Mouse (Mus musculus) WW6 (cell line): ENCODE measurements around the gene Gfod1.

Source experiments
- DNase-seq: peaks from one replicate; pipeline ENCODE4 v3.0.0-alpha.2; 2013; ENCODE audit warnings: low read depth, low spot score

The Gfod1 gene

DNA sequence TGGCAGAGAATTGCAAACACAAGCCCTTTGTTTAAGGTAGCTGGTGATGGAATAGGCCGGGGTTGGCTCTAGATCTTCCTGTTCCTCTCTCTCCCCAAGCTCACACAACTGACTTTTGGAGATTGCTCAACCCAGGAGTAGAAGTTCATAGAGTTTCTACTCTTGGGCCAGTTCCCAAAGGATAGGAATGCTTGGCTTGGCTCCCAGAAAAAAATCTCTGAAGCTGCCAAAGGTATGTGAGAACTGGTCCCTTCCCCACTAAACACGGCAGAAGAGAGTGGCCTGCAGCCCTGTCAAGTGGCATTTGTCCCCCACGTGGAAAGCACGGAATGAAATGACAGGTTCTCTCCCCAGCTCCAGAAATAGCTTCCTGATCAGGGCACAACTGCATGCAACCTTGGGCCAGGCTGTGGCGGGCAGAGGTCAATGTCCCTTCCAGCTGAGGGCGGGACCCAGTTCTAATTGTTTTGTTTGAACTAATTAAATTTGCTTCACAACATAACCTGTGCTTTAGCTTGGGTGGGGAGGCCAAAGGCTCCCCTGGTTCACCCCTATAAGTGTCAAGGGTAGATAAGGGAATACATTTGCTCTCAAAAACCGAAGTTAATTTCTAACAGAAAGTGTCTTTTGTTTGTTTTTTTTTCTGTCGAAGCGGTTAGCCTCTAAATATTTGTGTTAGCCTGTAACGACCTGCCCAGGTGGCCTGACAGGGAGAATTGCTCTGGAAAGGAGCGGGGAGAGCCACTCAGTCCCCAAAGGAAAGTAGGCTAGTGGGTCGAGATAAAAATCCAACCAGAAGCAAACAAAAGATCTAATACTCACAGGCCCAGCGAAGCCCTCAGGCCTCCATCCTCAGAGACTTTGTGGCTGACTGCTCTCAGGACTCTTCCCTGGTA is 71.8 kb downstream of the Gfod1 start:
- DNase-seq, result no peak

GRCm38 (mm10) chr13:43230842-43231241 is 73.1 kb downstream of the Gfod1 start:
- no peak for DNase-seq

DNA sequence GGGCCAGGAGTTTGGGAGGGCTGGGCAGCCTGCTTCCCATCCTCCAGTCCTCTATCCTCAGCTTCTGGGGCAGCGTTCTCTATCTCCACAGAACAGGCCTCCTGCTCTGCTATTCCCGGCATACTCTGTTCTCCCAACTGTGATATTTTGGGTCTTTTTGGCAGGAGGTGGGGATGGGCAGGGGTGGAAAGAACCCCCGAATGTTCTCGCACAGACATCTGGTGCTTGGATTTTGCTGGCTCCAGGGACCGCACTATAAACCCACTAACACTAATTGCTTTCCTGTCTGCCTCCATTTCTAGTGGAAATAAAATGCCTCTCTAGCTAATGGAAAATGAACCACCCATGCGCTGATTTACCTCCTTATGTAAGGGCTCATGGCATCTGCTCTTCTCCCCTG is 73.7 kb downstream of the Gfod1 start:
- DNase-seq, result no peak

- DNase-seq, result no peak
These were observed 74.2 kb downstream of the Gfod1 start for GRCm38 (mm10) chr13:43229767-43230166.

DNA sequence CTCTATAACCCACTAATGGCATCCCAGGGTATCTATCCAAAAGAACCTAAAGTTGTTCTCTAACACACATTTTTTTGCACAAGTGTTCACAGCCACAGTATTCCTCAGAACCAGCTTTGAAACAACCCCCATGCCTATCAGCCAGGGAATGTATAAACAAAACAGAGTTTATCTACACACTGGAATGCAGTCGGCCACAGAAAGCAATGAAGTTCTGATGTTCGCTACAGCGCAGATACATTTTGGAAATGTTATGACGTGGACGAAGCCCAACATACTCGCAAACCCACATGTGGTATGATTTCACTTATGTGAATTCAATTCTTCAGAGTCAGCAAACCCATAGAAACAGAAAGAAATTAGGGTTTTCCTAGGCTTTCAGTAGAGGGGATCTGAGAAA is 75.8 kb downstream of the Gfod1 start:
- no peak for DNase-seq

- no peak for DNase-seq
These were observed 77.9 kb downstream of the Gfod1 start for GRCm38 (mm10) chr13:43226041-43226440.

GRCm38 (mm10) chr13:43225161-43225560 is 78.8 kb downstream of the Gfod1 start:
- DNase-seq, result no peak

DNA sequence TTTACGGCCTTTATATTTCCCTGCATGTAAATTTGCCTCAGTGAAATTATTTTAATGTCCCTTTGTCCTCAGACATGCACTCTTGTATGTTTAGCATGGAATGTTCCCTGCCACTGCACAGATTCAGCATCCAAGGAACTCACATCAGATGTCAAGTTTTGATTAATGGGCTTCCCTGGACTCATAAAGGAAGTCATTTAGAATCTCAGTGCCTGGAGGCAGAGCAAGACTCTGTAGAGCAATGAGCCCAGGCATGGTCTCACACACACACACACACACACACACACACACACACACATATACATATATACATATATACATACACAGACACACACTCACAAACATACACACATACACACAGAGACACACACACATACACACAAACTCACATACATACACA is 81.9 kb downstream of the Gfod1 start:
- DNase-seq, result no peak

- DNase-seq, result no peak
These were observed 82.7 kb downstream of the Gfod1 start for GRCm38 (mm10) chr13:43221290-43221689.

- no peak for DNase-seq
These were observed 83.3 kb downstream of the Gfod1 start for GRCm38 (mm10) chr13:43220635-43221034.

- DNase-seq, result no peak
These were observed 85.2 kb downstream of the Gfod1 start for GRCm38 (mm10) chr13:43218764-43219163.

GRCm38 (mm10) chr13:43218284-43218683 is 85.7 kb downstream of the Gfod1 start:
- no peak for DNase-seq

DNA sequence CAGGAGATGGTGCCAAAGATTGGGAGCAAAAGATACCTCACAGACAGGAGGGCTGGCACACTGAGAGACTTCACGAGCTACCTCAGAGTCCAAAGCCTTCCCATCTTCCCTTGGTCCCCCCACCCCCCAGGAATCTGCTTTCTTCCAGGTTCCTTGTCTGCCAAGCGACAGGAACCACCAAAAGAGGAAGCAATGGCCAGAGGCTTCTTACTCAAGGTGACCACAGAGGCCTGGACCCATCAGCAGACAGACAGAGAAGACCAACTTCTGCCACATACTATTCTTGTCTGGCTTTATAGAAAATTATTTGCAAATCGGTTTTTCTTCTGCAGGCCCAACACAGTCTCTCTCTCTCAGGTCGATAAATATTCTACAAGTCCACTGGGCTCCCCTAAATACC is 86.3 kb downstream of the Gfod1 start:
- no peak for DNase-seq

GRCm38 (mm10) chr13:43217059-43217458 is 86.9 kb downstream of the Gfod1 start:
- no peak for DNase-seq

- no peak for DNase-seq
These were observed 87.8 kb downstream of the Gfod1 start for GRCm38 (mm10) chr13:43215994-43216706.

DNA sequence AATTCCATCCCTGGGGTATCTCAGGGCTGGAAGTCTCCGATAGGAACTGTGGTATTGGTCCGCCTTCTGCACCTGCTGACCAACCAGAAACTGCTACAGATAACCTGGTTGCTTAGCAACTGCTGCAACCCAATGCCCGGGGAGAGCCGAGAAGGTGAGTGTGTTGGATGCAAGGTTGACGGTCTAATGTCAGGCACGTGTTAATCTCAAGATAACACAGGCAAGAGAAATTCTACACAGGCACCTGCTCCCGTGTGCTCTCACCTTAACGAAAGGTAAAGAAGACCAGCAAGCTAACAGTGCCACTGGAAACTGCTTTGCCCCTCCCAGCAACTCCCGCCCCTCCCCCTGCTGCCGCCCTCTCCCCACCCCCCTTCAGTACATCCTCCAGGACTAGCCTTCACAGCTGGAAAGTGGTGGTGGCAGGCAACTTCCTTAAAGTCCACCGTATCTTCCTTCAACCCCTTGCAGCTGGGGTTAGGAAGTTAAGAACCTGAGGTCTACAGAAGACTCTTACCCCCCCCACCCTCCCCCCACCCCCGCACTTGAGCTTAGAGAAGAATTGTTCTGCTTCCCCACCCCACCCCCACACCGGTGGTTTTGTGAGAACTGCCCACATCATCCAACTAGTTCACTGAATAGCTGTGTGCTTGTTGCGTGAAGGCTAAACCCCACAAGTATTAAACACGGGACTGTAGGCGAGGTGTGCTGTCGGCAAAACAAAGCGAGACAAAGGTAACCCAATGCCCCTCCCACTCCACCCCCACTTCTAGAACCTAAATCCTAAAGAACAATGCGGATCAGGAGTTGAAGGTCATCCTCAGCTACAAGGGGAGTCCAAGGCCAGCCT is 88.6 kb downstream of the Gfod1 start:
- DNase-seq, result no peak

- no peak for DNase-seq
These were observed 91.6 kb downstream of the Gfod1 start for GRCm38 (mm10) chr13:43212338-43212737.

DNA sequence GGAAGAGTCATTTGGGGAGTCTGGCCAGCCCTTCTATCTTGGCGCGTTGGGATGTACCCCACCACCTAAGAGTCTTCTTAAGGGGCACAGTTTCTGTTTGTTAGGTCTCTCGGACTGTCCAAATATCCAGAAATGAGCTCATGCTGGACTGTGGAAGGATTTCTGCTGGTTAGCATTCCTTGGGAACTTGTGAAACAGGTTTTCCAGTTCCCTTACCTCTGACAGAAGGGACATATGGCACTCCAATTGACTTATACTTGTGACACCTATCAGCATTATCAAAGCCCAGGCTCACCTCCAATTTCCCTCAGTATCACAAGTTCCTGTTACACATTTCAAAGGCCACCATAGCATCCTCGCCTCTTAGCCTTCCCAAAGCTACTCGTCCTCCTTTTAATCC is 93.0 kb downstream of the Gfod1 start:
- no peak for DNase-seq

DNA sequence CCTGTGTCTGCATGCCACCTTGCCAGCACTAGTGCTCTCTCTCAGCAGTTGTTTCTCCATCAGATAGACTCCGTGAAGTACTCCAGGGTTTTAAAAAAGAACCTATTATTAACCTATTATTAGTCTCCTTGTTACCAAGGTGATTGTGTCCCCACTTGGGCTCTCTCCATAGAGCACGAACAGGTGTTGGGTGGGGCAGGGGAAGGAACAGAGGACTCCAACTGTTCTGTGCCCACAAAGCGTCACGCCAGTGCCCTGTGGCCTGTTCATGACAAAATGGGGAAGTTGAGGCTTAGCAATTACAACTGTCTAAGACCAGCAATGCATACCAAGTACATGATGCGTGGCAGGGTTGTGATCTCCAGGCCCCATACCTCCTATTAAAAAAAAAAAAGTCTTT is 94.4 kb downstream of the Gfod1 start:
- no peak for DNase-seq

GRCm38 (mm10) chr13:43208914-43209439 is 95.0 kb downstream of the Gfod1 start:
- DNase-seq, result no peak

- DNase-seq, result no peak
These were observed 97.8 kb downstream of the Gfod1 start for GRCm38 (mm10) chr13:43206118-43206683.
